ENCODE assay signal across 9 mouse cellular contexts in genomic region chrX:97069816-97070215, GRCm38 (mm10). TPM values are rescaled to one million over a fixed set of nuclear protein-coding genes. Genes with fewer than 3 reads are reported as not detected.
DNase-seq lines count a peak whose midpoint lies in the region; ATAC-seq and TF ChIP-seq lines count a peak whose summit lies in the region.
"Had no signal": no experiment of that assay in that cellular context is flagged by ENCODE, and none has a peak within 500 bp of the region (broad histone marks: within the 10 kb centered on the region; RNA-seq: fewer than 3 reads in every experiment).

No protein-coding gene starts in this region.

- H3K36me3 ChIP-seq in heart, embryonic 13.5 days: no peaks in the 10 kb centered on the region
- H3K36me3 ChIP-seq in embryonic facial prominence, embryonic 11.5 days (replicated peaks; ENCODE audit: control insufficient read depth, insufficient read depth, low read depth, low read length): no peaks in the 10 kb centered on the region
- no peaks in the 10 kb centered on the region for H3K36me3 ChIP-seq in kidney, embryonic 14.5 days (ENCODE audit: control insufficient read depth, insufficient read depth, low read length)
- H3K36me3 ChIP-seq in neural tube, embryonic 12.5 days: no peaks in the 10 kb centered on the region
- H3K36me3 ChIP-seq in thymus, adult 2 months (ENCODE audit: control insufficient read depth, insufficient read depth, low read length): no peaks in the 10 kb centered on the region
- H3K36me3 ChIP-seq: embryonic facial prominence, embryonic 15.5 days had no signal

- no peak for TF ChIP-seq CTCF in thymus, adult 2 months (IDR thresholded peaks at IDR 0.05; ENCODE audit: borderline replicate concordance, control insufficient read depth, extremely low read depth, insufficient read depth, low read length, poor library complexity)

- intact Hi-C loops in gastrocnemius, postnatal 36 days (cut with DNase I): no loop called here

- ATAC-seq in heart, embryonic 13.5 days (ENCODE audit: extremely low read depth, insufficient number of reproducible peaks, low FRiP score, low TSS enrichment): no peak
- ATAC-seq in embryonic facial prominence, embryonic 11.5 days (replicated peaks; ENCODE audit: insufficient number of reproducible peaks, low FRiP score, low TSS enrichment, low read depth): peak; percentile 73; the same call in 1 of the 2 replicates
- peak; percentile 94 for ATAC-seq in kidney, embryonic 14.5 days (ENCODE audit: low FRiP score, low TSS enrichment)
- peak; percentile 97 for ATAC-seq in neural tube, embryonic 12.5 days (ENCODE audit: low FRiP score, low read depth)

- H3K9me3 ChIP-seq in heart, embryonic 13.5 days: no peaks in the 10 kb centered on the region
- H3K9me3 ChIP-seq in embryonic facial prominence, embryonic 11.5 days (replicated peaks; ENCODE audit: control insufficient read depth, low read length): no peaks in the 10 kb centered on the region
- no peaks in the 10 kb centered on the region for H3K9me3 ChIP-seq in kidney, embryonic 14.5 days (ENCODE audit: control insufficient read depth, low read length)
- no peaks in the 10 kb centered on the region for H3K9me3 ChIP-seq in neural tube, embryonic 12.5 days
- H3K9me3 ChIP-seq: embryonic facial prominence, embryonic 15.5 days had no signal

- no peak for DNase-seq in heart, adult 18-20 months
- peak; percentile 58 for DNase-seq in embryonic facial prominence, embryonic 11.5 days (ENCODE audit: low spot score)
- DNase-seq in layer of hippocampus, postnatal 14 days (ENCODE audit: low spot score in 2 of 2): no peak
- no peak for DNase-seq in thymus, adult 2 months
- DNase-seq in gastrocnemius, postnatal 36 days: no peak

- WGBS in heart, embryonic 13.5 days: 12% methylated on average over 11 of the region's 11 CpGs
- 15% methylated on average over 11 of the region's 11 CpGs for WGBS in embryonic facial prominence, embryonic 11.5 days
- WGBS in kidney, embryonic 14.5 days: 20% methylated on average over 11 of the region's 11 CpGs
- 18% methylated on average over 10 of the region's 11 CpGs for WGBS in neural tube, embryonic 12.5 days
- 10% methylated on average over 11 of the region's 11 CpGs for WGBS in thymus, adult 2 months

- H3K27ac ChIP-seq in heart, embryonic 13.5 days (replicated peaks): no peak overlapping the region
- H3K27ac ChIP-seq in embryonic facial prominence, embryonic 11.5 days (replicated peaks; ENCODE audit: low read depth, low read length): no peak overlapping the region
- H3K27ac ChIP-seq in kidney, embryonic 14.5 days (ENCODE audit: low read depth, low read length): no peak overlapping the region
- H3K27ac ChIP-seq in neural tube, embryonic 12.5 days: no peak overlapping the region
- H3K27ac ChIP-seq in thymus, adult 2 months (ENCODE audit: control insufficient read depth, insufficient read depth, low read length): no peak overlapping the region
- H3K27ac ChIP-seq: embryonic facial prominence, embryonic 15.5 days had no signal

- peaks cover 14% of the 10 kb centered on the region for H3K27me3 ChIP-seq in heart, embryonic 13.5 days (replicated peaks)
- H3K27me3 ChIP-seq in embryonic facial prominence, embryonic 11.5 days (ENCODE audit: control insufficient read depth, insufficient read depth, low read length): peaks cover 2% of the 10 kb centered on the region; the same call in 1 of the 2 replicates
- no peaks in the 10 kb centered on the region for H3K27me3 ChIP-seq in kidney, embryonic 14.5 days (ENCODE audit: control insufficient read depth, insufficient read depth, low read length)
- H3K27me3 ChIP-seq in neural tube, embryonic 12.5 days (replicated peaks): 0 out of 2 replicates have a peak, but pooled peaks cover 4% of the 10 kb centered on the region
- H3K27me3 ChIP-seq in thymus, adult 2 months (ENCODE audit: control insufficient read depth, insufficient read depth, low read length): no peaks in the 10 kb centered on the region

- TF ChIP-seq POLR2A in thymus, adult 2 months (IDR thresholded peaks at IDR 0.05; ENCODE audit: control insufficient read depth, extremely low read depth, insufficient read depth, low read length, poor library complexity): no peak

- no peaks in the 10 kb centered on the region for H3K4me1 ChIP-seq in heart, embryonic 13.5 days
- no peaks in the 10 kb centered on the region for H3K4me1 ChIP-seq in embryonic facial prominence, embryonic 11.5 days (ENCODE audit: control insufficient read depth, insufficient read depth, low read length)
- no peaks in the 10 kb centered on the region for H3K4me1 ChIP-seq in kidney, embryonic 14.5 days (ENCODE audit: control insufficient read depth, insufficient read depth, low read length)
- no peaks in the 10 kb centered on the region for H3K4me1 ChIP-seq in neural tube, embryonic 12.5 days
- H3K4me1 ChIP-seq in thymus, adult 2 months (replicated peaks; ENCODE audit: control insufficient read depth, insufficient read depth, low read length): no peaks in the 10 kb centered on the region
- H3K4me1 ChIP-seq: embryonic facial prominence, embryonic 15.5 days had no signal

- H3K4me2 ChIP-seq in heart, embryonic 13.5 days: 0 out of 2 replicates have a peak overlapping the region, but pooled peaks have one; percentile 22
- H3K4me2 ChIP-seq in embryonic facial prominence, embryonic 11.5 days (ENCODE audit: low read depth, low read length): no peak overlapping the region; the same call in 1 of the 2 replicates
- H3K4me2 ChIP-seq in kidney, embryonic 14.5 days (replicated peaks; ENCODE audit: low read depth, low read length): no peak overlapping the region
- peak overlapping the region; percentile 24; the same call in 1 of the 2 replicates for H3K4me2 ChIP-seq in neural tube, embryonic 12.5 days (replicated peaks)
- H3K4me2 ChIP-seq: embryonic facial prominence, embryonic 15.5 days had no signal

- H3K9ac ChIP-seq in heart, embryonic 13.5 days: no peak overlapping the region
- H3K9ac ChIP-seq in embryonic facial prominence, embryonic 11.5 days (replicated peaks; ENCODE audit: low read length): no peak overlapping the region
- no peak overlapping the region for H3K9ac ChIP-seq in kidney, embryonic 14.5 days (ENCODE audit: low read depth, low read length)
- no peak overlapping the region for H3K9ac ChIP-seq in neural tube, embryonic 12.5 days
- H3K9ac ChIP-seq: embryonic facial prominence, embryonic 15.5 days had no signal

- H3K4me3 ChIP-seq in heart, embryonic 13.5 days: no peak overlapping the region
- H3K4me3 ChIP-seq in embryonic facial prominence, embryonic 11.5 days (ENCODE audit: low read depth, low read length): no peak overlapping the region
- no peak overlapping the region for H3K4me3 ChIP-seq in kidney, embryonic 14.5 days (ENCODE audit: low read length)
- no peak overlapping the region for H3K4me3 ChIP-seq in neural tube, embryonic 12.5 days
- no peak overlapping the region for H3K4me3 ChIP-seq in thymus, adult 2 months (ENCODE audit: control insufficient read depth, insufficient read depth, low read length)
- H3K4me3 ChIP-seq: embryonic facial prominence, embryonic 15.5 days had no signal

RNA-seq across cellular contexts. Expression of gene Pgr15l, which starts 2.6 kb away (rescaled TPM):
- not detected in 2 replicates for polyA plus RNA-seq in heart, embryonic 13.5 days (2015; fragmentation: Nextera tagmentation; extraction: Ambion mirVana)
- total RNA-seq in heart, adult 18-20 months (2021): not detected
- polyA plus RNA-seq in embryonic facial prominence, embryonic 11.5 days (2014; fragmentation: Nextera tagmentation; extraction: Ambion mirVana): 0.06 TPM in 1 of 2 replicates, not detected in the other
- polyA plus RNA-seq in kidney, embryonic 14.5 days (2014; fragmentation: Nextera tagmentation; extraction: Ambion mirVana): not detected in 2 replicates
- polyA plus RNA-seq in neural tube, embryonic 12.5 days (2016; fragmentation: Nextera tagmentation; extraction: Ambion mirVana): not detected in 2 replicates
- total RNA-seq in layer of hippocampus, postnatal 14 days (2021): under 1 TPM; 0.07 to 0.33 TPM
- 0.01 and 0.03 TPM in 2 replicates for polyA plus RNA-seq in thymus, adult 2 months (2012; rRNA removed)
- total RNA-seq in gastrocnemius, postnatal 36 days (2021): not detected
- polyA plus RNA-seq: embryonic facial prominence, embryonic 15.5 days had no signal

Comparison
In these comparisons a context has a peak if more than half of its experiments do, and no peak if none do; other contexts are left out.
1. H3K4me2 ChIP-seq: peak in heart, embryonic 13.5 days (single experiment) and neural tube, embryonic 12.5 days (single experiment); none in embryonic facial prominence, embryonic 11.5 days (single experiment) and kidney, embryonic 14.5 days (single experiment).